Mouse (Mus musculus) heart, embryonic 16.5 days (tissue): ENCODE results near the gene Tnf. TPM values are rescaled to one million over a fixed set of nuclear protein-coding genes. Genes with fewer than 3 reads are reported as not detected.

Experiments
- ATAC-seq: fragments of 200-750 bp; cut with Nextera tagmentation; replicated peaks from 2 replicates; pipeline ENCODE4 v1.8.0; 2017; ENCODE audit warnings: moderate number of reproducible peaks; ENCODE audit not compliant: insufficient read depth, low FRiP score; ENCODE audit errors: extremely low read depth
- H3K27ac ChIP-seq: fragments of 300-500 bp; sonication (generic); 2 replicates; pipeline ENCODE4 v1.5.1; 2014; ENCODE audit warnings: mild to moderate bottlenecking, low read length, control low read depth, moderate library complexity
- H3K27me3 ChIP-seq: fragments of 300-500 bp; sonication (generic); 2 replicates; pipeline ENCODE4 v1.6.1; 2014; ENCODE audit warnings: low read length, mixed read lengths; ENCODE audit not compliant: control insufficient read depth, insufficient read depth
- H3K36me3 ChIP-seq: fragments of 300-500 bp; sonication (generic); 2 replicates; pipeline ENCODE4 v1.6.1; 2014; ENCODE audit not compliant: control insufficient read depth, insufficient read depth
- H3K4me1 ChIP-seq: fragments of 300-500 bp; sonication (generic); 2 replicates; pipeline ENCODE4 v1.6.1; 2014; ENCODE audit warnings: low read length, mixed read lengths; ENCODE audit not compliant: control insufficient read depth, insufficient read depth
- H3K4me2 ChIP-seq: fragments of 300-500 bp; sonication (generic); 2 replicates; pipeline ENCODE4 v1.6.1; 2014; ENCODE audit warnings: low read depth, mild to moderate bottlenecking, control low read depth, low read length
- H3K4me3 ChIP-seq: fragments of 300-500 bp; sonication (generic); 2 replicates; pipeline ENCODE4 v1.5.1; 2014; ENCODE audit warnings: mild to moderate bottlenecking, control low read depth, low read length
- H3K9ac ChIP-seq: fragments of 300-500 bp; sonication (generic); 2 replicates; pipeline ENCODE4 v1.6.1; 2014; ENCODE audit warnings: low read length, control low read depth
- H3K9me3 ChIP-seq: fragments of 300-500 bp; sonication (generic); replicated peaks from 2 replicates; pipeline ENCODE4 v1.6.1; 2016; ENCODE audit warnings: low read length; ENCODE audit not compliant: control insufficient read depth
- WGBS: fragments of 180-500 bp; shearing (Covaris S2); extraction: QIAGEN DNeasy Blood & Tissue Kit; methylation state at CpG from one replicate; pipeline ENCODE4 v1.1.7; 2014; 5-methylcytosine and 5-hydroxymethylcytosine counted together
- polyA plus RNA-seq: library from polyadenylated mRNA; unstranded; fragments of >200 nt; fragmentation: Nextera tagmentation; extraction: Ambion mirVana; gene quantifications from 2 replicates; pipeline ENCODE4 v1.2.1, GENCODE M21; 2015

Gene Tnf
- polyA plus RNA-seq, 1 experiment from 2014 or later, result 0.33 TPM

- H3K4me2 ChIP-seq, result no peak overlapping the region
- H3K4me3 ChIP-seq, result no peak overlapping the region
- H3K27ac ChIP-seq, result no peak overlapping the region
- H3K27me3 ChIP-seq, result no peaks in the 10 kb centered on the region
- no peak for ATAC-seq
- no peak overlapping the region for H3K9ac ChIP-seq
- peaks cover 13% of the 10 kb centered on the region for H3K4me1 ChIP-seq
- no peaks in the 10 kb centered on the region for H3K9me3 ChIP-seq
- H3K36me3 ChIP-seq, result peaks cover 94% of the 10 kb centered on the region
- WGBS, result 85% methylated on average over 8 of the region's 8 CpGs
Measured at GRCm38 (mm10) chr17:35157661-35158175, 44.1 kb downstream of the Tnf start.

- Histone ChIP-seq H3K9ac (no peak overlapping the region), H3K27ac (no peak overlapping the region), H3K4me2 (no peak overlapping the region), H3K36me3 (peaks cover 99% of the 10 kb centered on the region), H3K4me1 (peaks cover 8% of the 10 kb centered on the region), H3K4me3 (no peak overlapping the region), H3K9me3 (no peaks in the 10 kb centered on the region), H3K27me3 (no peaks in the 10 kb centered on the region)
- WGBS, result 86% methylated on average over 8 of the region's 8 CpGs
- ATAC-seq, result no peak
Measured at GRCm38 (mm10) chr17:35157254-35157653, 44.6 kb downstream of the Tnf start.

- ATAC-seq, result no peak; the same call in 1 of the 2 replicates
- Histone ChIP-seq H3K4me2 (no peak overlapping the region), H3K9ac (no peak overlapping the region), H3K9me3 (no peaks in the 10 kb centered on the region), H3K27me3 (no peaks in the 10 kb centered on the region), H3K4me3 (no peak overlapping the region), H3K4me1 (peaks cover 2% of the 10 kb centered on the region; the same call in 1 of the 2 replicates), H3K27ac (no peak overlapping the region), H3K36me3 (peaks cover 99% of the 10 kb centered on the region)
- WGBS, result 88% methylated on average over 33 of the region's 33 CpGs
Measured at GRCm38 (mm10) chr17:35156461-35157200, 45.2 kb downstream of the Tnf start.

- Histone ChIP-seq H3K27ac (no peak overlapping the region), H3K4me2 (no peak overlapping the region), H3K4me1 (no peaks in the 10 kb centered on the region), H3K9me3 (no peaks in the 10 kb centered on the region), H3K9ac (no peak overlapping the region), H3K36me3 (peaks cover 98% of the 10 kb centered on the region), H3K4me3 (no peak overlapping the region), H3K27me3 (no peaks in the 10 kb centered on the region)
- no peak for ATAC-seq
- 87% methylated on average over 12 of the region's 12 CpGs for WGBS
Measured at GRCm38 (mm10) chr17:35155451-35155850, 46.4 kb downstream of the Tnf start.

- no peaks in the 10 kb centered on the region for H3K27me3 ChIP-seq
- H3K4me1 ChIP-seq, result no peaks in the 10 kb centered on the region
- H3K4me2 ChIP-seq, result no peak overlapping the region
- ATAC-seq, result no peak
- H3K36me3 ChIP-seq, result peaks cover 98% of the 10 kb centered on the region
- no peak overlapping the region for H3K4me3 ChIP-seq
- 74% methylated on average over 7 of the region's 7 CpGs for WGBS
- H3K9me3 ChIP-seq, result no peaks in the 10 kb centered on the region
- no peak overlapping the region for H3K27ac ChIP-seq
- no peak overlapping the region for H3K9ac ChIP-seq
Measured at GRCm38 (mm10) chr17:35154616-35155015, 47.2 kb downstream of the Tnf start.

- 87% methylated on average over 4 of the region's 4 CpGs for WGBS
- H3K36me3 ChIP-seq, result peaks cover 98% of the 10 kb centered on the region
- no peak overlapping the region for H3K9ac ChIP-seq
- H3K27ac ChIP-seq, result no peak overlapping the region
- ATAC-seq, result no peak
- H3K9me3 ChIP-seq, result no peaks in the 10 kb centered on the region
- no peak overlapping the region for H3K4me3 ChIP-seq
- H3K27me3 ChIP-seq, result no peaks in the 10 kb centered on the region
- no peaks in the 10 kb centered on the region for H3K4me1 ChIP-seq
- no peak overlapping the region for H3K4me2 ChIP-seq
Measured at GRCm38 (mm10) chr17:35153931-35154330, 47.9 kb downstream of the Tnf start.

GRCm38 (mm10) chr17:35153077-35153476 is 48.7 kb downstream of the Tnf start:
- no peak overlapping the region for H3K4me2 ChIP-seq
- H3K9ac ChIP-seq, result no peak overlapping the region
- ATAC-seq, result no peak
- H3K4me3 ChIP-seq, result no peak overlapping the region
- H3K4me1 ChIP-seq, result no peaks in the 10 kb centered on the region
- H3K27me3 ChIP-seq, result no peaks in the 10 kb centered on the region
- H3K27ac ChIP-seq, result no peak overlapping the region
- no peaks in the 10 kb centered on the region for H3K9me3 ChIP-seq
- H3K36me3 ChIP-seq, result peaks cover 96% of the 10 kb centered on the region
- WGBS, result 72% methylated on average over 9 of the region's 9 CpGs

- Histone ChIP-seq H3K27me3 (no peaks in the 10 kb centered on the region), H3K4me3 (no peak overlapping the region), H3K27ac (no peak overlapping the region), H3K36me3 (peaks cover 90% of the 10 kb centered on the region), H3K9me3 (no peaks in the 10 kb centered on the region), H3K4me2 (no peak overlapping the region), H3K9ac (no peak overlapping the region), H3K4me1 (no peaks in the 10 kb centered on the region)
- ATAC-seq, result no peak
- WGBS, result 94% methylated on average over 4 of the region's 4 CpGs
Measured at GRCm38 (mm10) chr17:35152121-35152520, 49.7 kb downstream of the Tnf start.
